Mouse (Mus musculus): Measurements from ENCODE around the gene Gtsf1l. TPM values are rescaled to one million over a fixed set of nuclear protein-coding genes. Genes with fewer than 3 reads are reported as not detected.

The Gtsf1l gene
- polyA plus RNA-seq (2012; rRNA removed): not detected in 2 replicates

DNA sequence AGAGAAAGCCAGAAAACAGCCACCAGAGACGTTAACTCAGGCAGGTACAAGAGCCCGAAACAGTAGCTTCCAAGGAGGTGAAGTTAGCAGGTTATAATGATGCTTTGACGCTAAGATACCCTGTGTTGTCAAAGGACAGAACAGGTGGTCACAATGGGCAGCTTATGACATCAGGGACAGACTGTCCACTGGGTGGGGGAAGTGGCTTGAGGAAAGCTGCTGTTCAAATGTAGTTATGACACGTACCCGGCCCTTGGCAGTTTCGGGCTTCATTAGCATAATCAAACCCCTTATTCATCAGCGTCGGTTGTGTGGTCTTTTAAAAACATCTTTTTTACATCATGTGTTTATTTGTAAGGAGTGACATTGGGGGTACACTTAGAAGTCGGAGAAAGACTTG is at the start of gene Gtsf1l:
Gene Gtsf1l, minus strand, starts transcription at position 128 of the 400 bp plus-strand sequence.

GRCm38 (mm10) chr2:163054335-163054840 is 33.3 kb downstream of the Gtsf1l start, which contains the start of gene Mybl2:
Gene Mybl2 (plus strand): TSS chr2:163054687.

Other genes with a start within 250 kb of the Gtsf1l start
- gene Srsf6, start 156.3 kb downstream of the Gtsf1l start, polyA plus RNA-seq (2012; rRNA removed): 117 and 129 TPM in 2 replicates
- 0.09 and 0.10 TPM in 2 replicates for gene L3mbtl1, start 144.4 kb downstream of the Gtsf1l start, polyA plus RNA-seq (2012; rRNA removed)
- 1.7 and 2.2 TPM in 2 replicates for gene Sgk2, start 100.5 kb downstream of the Gtsf1l start, polyA plus RNA-seq (2012; rRNA removed)
- gene Ift52, start 70.5 kb downstream of the Gtsf1l start, polyA plus RNA-seq (2012; rRNA removed): 10.9 and 12.1 TPM in 2 replicates
- gene Mybl2, start 33.2 kb downstream of the Gtsf1l start, polyA plus RNA-seq (2012; rRNA removed): 30.3 and 35.9 TPM in 2 replicates
- 0.70 and 0.76 TPM in 2 replicates for gene Tox2, start 115.3 kb upstream of the Gtsf1l start, polyA plus RNA-seq (2012; rRNA removed)

Data from liver, embryonic 14 days (tissue).